Mouse (Mus musculus) cortical plate, adult 2 months (tissue): ENCODE results near the gene Slc10a7. TPM values are rescaled to one million over a fixed set of nuclear protein-coding genes. Genes with fewer than 3 reads are reported as not detected.
A peak's percentile ranks its signal among the peaks of the same experiment; 100 is the strongest.
"Not testable (repeated sequence)": the region's sequence is repeated elsewhere in the genome, so short reads cannot be mapped to it uniquely, and the experiment has no call there.

Source experiments
- H3K27ac ChIP-seq: fragments of 200-500 bp; 2 replicates; pipeline ENCODE4 v1.5.1; 2012; ENCODE audit warnings: low read length, control low read depth, inconsistent platforms; ENCODE audit not compliant: insufficient read depth
- H3K4me1 ChIP-seq: fragments of 200-500 bp; 2 replicates; pipeline ENCODE4 v1.6.1; 2011; ENCODE audit warnings: low read length; ENCODE audit not compliant: control insufficient read depth, insufficient read depth
- H3K4me3 ChIP-seq: fragments of 200-500 bp; 2 replicates; pipeline ENCODE4 v1.5.1; 2011; ENCODE audit warnings: mild to moderate bottlenecking, low read length, control low read depth; ENCODE audit not compliant: insufficient read depth
- CTCF ChIP-seq: fragments of 200-500 bp; IDR thresholded peaks from 2 replicates; pipeline ENCODE4 v1.5.1; 2011; ENCODE audit warnings: mild to moderate bottlenecking, control low read depth, low read length; ENCODE audit not compliant: insufficient read depth; ENCODE audit errors: extremely low read depth
- POLR2A ChIP-seq: fragments of 200-500 bp; IDR thresholded peaks from 2 replicates; pipeline ENCODE4 v1.6.1; 2011; ENCODE audit warnings: mild to moderate bottlenecking, low read length, control low read depth; ENCODE audit not compliant: insufficient read depth; ENCODE audit errors: extremely low read depth
- polyA plus RNA-seq: library from polyadenylated mRNA; depleted of rRNA; stranded (reverse); fragments of >200 nt; gene quantifications from 2 replicates; pipeline ENCODE4 v1.2.3, GENCODE M21; 2012

The Slc10a7 gene
- polyA plus RNA-seq, 1 experiment, result 4.1 TPM

DNA sequence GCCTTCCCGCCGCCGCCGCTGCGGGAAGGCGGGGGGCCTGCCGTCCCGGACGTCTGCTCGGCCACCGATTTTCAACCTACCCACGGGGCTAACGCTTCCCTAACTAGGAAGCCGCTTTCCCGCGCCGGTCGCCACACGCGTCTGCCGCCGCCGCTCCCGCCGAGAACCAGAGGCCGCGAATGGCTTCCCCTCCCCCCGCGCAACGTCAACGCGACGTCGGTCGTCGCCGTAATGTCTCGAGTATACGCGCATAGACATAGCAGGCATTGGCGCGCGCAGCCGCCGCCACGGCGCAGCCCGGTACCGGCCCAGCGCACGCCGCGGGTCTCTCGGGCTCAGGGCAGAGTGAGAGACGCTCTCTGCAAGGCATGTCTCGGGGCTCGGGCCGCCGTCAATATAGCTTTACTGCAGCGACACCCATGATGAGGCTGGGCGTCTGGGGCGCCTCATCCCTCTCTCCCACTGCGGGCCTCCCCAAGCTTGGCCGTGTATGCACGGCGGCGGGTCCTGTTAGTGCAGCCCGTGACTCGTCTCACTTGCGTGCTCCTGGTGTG, 350 bp upstream of the Slc10a7 start, which contains the start of gene Rbmxl1:
Gene Rbmxl1 (minus strand): TSS at position 180 of the 554 bp plus-strand sequence.
- peak; percentile 52; the same call in 1 of the 2 replicates for TF ChIP-seq POLR2A
- TF ChIP-seq CTCF, result no peak
- peak within 1 kb of the TSS; percentile 99 for H3K27ac ChIP-seq
- H3K4me3 ChIP-seq, result peak within 1 kb of the TSS; percentile 64
- H3K4me1 ChIP-seq, result peaks cover 6% of the 10 kb centered on the region; the same call in 1 of the 2 replicates

DNA sequence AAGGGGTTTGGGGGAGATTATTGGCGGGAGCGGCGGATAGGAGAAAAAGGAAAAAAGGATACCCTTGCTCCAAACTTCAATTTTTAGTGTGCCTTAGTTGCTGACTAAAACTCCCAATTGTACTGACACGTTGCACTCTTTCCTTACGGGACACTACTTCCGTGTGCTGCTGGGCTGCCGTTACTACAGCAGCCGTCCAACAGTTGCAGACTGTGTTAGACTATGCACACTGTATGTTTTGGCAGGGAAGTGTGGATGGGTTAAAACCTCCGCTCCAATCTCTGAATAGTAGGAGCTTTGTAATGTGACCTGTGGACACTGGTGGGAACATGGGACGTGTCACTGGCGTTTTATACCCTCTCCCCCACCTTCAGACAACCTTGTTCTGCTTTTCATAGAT, 948 bp downstream of the Slc10a7 start:
- Histone ChIP-seq H3K4me3 (peak overlapping the region; percentile 64), H3K4me1 (peaks cover 6% of the 10 kb centered on the region; the same call in 1 of the 2 replicates), H3K27ac (no peak overlapping the region)
- TF ChIP-seq CTCF (no peak), POLR2A (no peak)

DNA sequence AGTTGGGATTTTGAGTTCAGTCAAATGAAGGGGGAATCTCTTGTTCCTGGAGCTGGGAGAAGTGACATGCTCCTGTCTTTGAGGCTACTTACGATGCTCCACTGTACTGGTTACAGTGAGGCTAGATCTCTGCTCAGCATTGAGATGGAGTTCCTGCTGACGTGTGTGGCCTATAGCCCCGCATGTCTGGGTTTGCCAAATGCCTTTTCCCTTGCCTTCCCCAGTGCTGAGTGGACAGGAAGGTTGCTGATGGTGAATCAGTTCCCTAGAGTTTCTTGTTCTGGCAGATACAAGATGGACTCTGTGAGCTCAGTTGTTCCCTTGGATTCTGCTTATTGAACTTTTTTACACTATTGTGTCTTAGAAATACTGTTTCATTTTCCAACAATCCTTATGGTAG, 1.8 kb downstream of the Slc10a7 start:
- H3K27ac ChIP-seq, result no peak overlapping the region
- H3K4me3 ChIP-seq, result no peak overlapping the region

DNA sequence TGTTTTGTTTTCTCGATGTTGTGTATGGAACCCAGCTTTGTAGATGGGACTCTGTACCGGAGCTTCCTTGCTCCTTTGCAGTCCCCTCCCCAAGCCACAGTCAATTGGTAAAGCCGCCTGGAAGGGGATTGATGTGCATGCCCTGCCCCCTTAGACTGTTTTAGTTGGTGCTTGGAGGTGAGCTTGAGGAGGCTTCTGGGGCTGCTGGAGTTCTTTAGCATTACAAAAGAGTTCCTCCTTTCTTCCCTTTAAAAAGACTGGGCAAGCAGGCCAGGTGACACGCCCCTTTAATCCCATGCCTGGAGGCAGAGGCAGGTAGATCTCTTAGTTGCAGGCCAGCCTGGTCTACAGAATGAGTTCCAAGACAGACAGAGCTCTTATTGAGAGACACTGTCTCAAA, 4.0 kb downstream of the Slc10a7 start:
- no peak overlapping the region for H3K27ac ChIP-seq
- H3K4me3 ChIP-seq, result no peak overlapping the region
- peaks cover 3% of the 10 kb centered on the region; the same call in 1 of the 2 replicates for H3K4me1 ChIP-seq
- no peak for TF ChIP-seq CTCF
- no peak for TF ChIP-seq POLR2A

More for the DNA sequence above, 1.8 kb downstream of the Slc10a7 start:
- peaks cover 6% of the 10 kb centered on the region; the same call in 1 of the 2 replicates for H3K4me1 ChIP-seq
- TF ChIP-seq CTCF, result no peak
- no peak for TF ChIP-seq POLR2A

DNA sequence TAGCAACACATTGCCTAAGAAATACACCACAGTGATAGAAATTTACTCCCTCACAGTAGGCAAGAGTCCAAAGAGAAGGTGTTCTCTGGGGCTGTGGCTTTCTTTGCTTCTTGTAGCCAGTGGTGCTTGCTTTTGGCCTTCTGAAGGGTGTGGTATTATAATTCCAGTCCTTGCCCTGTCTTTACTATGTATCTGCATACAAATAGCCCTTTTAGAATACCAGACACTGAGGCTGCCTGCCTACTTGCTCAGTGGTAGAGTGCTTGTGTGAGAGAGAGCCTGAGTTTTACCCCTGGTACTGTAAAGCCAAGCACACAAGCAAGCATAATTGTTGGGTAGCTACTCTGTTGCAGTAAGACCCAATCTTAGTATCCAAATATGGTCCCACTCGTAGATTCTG, 5.6 kb downstream of the Slc10a7 start:
- no peak for TF ChIP-seq POLR2A
- no peak for TF ChIP-seq CTCF
- Histone ChIP-seq H3K27ac (no peak overlapping the region), H3K4me1 (peaks cover 3% of the 10 kb centered on the region; the same call in 1 of the 2 replicates), H3K4me3 (no peak overlapping the region)

DNA sequence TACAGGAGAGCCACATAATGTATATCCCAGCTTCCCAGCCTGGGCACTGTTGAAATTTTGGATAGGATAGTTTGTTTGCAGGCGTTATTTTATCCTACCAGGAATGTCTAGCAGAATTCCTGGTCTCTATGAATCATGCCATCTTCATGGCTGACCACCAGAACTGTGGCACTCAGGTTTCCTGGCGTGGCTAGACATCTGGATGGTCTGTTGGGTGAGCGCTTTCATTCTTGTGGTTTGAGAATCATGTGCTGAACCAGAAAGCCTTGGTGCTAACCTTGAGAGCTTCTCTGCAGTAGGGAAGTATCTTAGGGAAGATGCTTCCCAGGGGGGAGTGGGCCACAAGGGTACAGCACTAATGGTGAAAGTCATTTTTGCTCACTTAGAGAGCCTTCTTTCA, 6.0 kb downstream of the Slc10a7 start:
- no peak for TF ChIP-seq CTCF
- no peak for TF ChIP-seq POLR2A
- no peak overlapping the region for H3K27ac ChIP-seq
- H3K4me3 ChIP-seq, result no peak overlapping the region
- H3K4me1 ChIP-seq, result peaks cover 2% of the 10 kb centered on the region; the same call in 1 of the 2 replicates

DNA sequence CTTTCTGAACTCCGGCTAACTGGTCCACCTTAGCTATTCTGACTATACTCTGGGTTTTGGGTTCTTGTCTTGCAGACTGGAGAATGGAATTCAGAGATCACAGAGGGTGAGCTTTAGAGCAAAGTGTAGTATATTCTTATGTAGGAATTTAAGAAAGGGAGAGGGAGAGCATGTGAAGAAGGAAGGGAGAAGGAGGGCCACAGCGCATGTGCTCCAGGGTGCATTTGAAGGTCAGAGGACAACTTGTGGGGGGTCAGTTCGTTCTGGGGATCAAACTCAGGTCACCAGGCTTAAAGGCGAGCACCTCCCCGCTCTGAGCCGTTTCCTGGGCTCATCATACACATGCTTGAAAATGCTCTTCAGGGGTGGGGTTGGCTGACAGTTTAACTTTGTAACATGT, 24.8 kb downstream of the Slc10a7 start:
- TF ChIP-seq POLR2A (no peak), CTCF (no peak)
- no peak overlapping the region for H3K27ac ChIP-seq
- no peaks in the 10 kb centered on the region for H3K4me1 ChIP-seq
- no peak overlapping the region for H3K4me3 ChIP-seq

DNA sequence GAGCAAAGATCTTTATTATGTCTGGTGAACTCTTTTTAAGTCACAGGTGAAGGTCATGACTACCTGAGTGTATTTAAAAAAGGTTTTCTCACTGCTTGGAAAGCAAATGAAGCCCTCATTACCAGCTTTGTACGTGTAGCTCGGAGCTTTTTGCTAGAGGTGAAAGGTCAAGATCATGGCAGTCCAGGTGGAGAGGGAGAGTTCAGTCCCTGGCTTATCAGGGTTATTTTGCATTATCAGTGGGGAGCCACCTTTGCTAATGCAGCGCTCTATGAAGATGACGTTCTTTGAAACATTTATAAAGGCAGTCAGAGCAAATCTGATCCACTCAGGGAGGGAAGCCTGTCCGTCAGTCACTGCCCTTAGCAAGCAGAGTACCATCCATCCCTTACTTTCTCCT, 27.6 kb downstream of the Slc10a7 start:
- H3K27ac ChIP-seq, result no peak overlapping the region
- no peak overlapping the region for H3K4me3 ChIP-seq
- no peaks in the 10 kb centered on the region for H3K4me1 ChIP-seq
- TF ChIP-seq POLR2A (no peak), CTCF (no peak)

DNA sequence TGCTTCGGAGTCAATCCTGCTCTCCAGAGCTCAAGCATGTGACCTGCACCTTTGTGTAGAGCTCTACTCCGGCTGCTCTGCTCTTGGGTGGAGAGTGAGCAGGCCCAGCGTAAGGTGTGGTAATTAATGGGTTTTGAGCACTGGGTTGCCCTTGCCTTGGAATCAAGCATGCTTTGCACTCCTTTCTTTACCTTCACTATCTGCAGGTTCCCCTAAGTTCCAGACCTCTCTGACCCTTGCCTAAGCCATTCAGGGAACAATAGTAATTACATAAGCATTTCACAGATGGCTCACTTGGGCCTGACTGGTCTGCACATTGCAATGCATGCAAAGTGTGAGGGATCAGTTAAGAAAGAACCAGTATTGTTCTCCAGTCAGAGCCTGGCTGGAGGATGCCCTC, 28.6 kb downstream of the Slc10a7 start:
- no peaks in the 10 kb centered on the region for H3K4me1 ChIP-seq
- H3K4me3 ChIP-seq, result no peak overlapping the region
- H3K27ac ChIP-seq, result no peak overlapping the region
- no peak for TF ChIP-seq CTCF
- TF ChIP-seq POLR2A, result no peak

DNA sequence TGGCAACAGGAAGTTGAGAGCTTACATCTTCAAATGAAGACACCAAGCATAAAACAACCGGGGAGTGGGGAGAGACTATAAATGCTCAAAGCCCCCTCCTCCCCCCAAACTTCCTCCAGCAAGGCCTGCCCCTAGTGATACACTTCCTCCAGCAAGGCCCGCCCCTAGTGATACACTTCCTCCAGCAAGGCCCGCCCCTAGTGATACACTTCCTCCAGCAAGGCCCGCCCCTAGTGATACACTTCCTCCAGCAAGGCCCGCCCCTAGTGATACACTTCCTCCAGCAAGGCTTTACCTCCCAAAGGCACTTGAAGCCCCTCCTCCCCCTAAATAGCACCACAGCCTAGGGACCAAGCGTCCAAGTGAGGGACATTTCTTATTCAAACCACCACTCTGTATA, 33.5 kb downstream of the Slc10a7 start:
- H3K27ac ChIP-seq, H3K4me1 ChIP-seq, H3K4me3 ChIP-seq: not testable (repeated sequence)

DNA sequence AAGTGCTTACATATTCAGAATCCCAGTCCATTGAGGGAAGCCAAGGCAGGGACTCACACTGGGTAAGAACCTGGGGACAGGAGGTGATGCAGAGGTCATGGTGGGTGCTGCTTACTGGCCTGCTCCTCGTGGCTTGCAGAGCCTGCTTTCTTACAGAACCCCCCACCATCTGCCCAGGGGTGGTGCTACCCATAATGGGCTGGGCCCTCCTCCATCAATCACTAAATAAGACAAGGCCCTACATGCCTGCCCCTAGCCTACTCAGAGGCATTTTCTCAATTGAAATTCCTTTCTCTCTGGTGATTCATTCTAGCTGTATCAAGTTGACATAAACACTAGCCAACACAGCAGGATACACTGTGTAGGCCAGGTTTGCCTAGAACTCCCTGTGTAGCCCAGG, 34.5 kb downstream of the Slc10a7 start:
- TF ChIP-seq CTCF, result no peak
- TF ChIP-seq POLR2A, result no peak
- Histone ChIP-seq H3K27ac (no peak overlapping the region), H3K4me1 (no peaks in the 10 kb centered on the region), H3K4me3 (no peak overlapping the region)
